Mouse (Mus musculus) left cerebral cortex, adult 9 months (tissue): ENCODE measurements at regions not wholly inside any gene's neighbourhood (a gene's known extent, or its start where the extent isn't known, plus 50 kb on each side); places are given as distances from the start of the nearest gene placed in this dataset.

ENCODE experiments used
- DNase-seq, 2 experiments: peaks; one replicate each; pipeline ENCODE4 v3.0.0; 2022; ENCODE audit warnings: low spot score in 2 of 2

- DNase-seq: peak; percentile 27 to 69
Observed at GRCm38 (mm10) chr15:27405721-27406161, 60.7 kb upstream of the Ank start.

- DNase-seq: no peak
Observed at GRCm38 (mm10) chr15:27409856-27410255, 56.6 kb upstream of the Ank start.

GRCm38 (mm10) chr15:27412304-27412703 lies 54.2 kb upstream of the Ank start:
- no peak for DNase-seq

- no peak for DNase-seq
Observed at GRCm38 (mm10) chr15:27412761-27413160, 53.7 kb upstream of the Ank start.

DNA sequence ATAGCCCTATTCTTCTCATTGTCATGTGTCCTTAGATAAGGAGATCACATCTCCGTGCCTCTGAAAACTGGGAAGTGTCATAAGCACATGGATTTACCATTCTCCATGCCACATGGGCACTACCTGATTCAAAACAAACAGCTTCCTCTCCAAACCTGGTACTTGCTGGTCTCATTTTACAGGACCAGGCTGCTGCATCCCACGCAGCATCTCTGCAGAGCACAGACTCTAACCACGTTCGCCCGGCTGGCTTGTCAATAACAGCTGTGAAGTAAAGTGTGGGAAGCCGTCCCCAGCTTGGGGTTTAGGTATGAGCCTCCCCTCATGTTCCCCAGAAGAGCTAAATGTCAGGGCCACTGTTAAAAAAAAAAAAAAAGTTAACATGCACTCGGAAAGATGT lies 53.0 kb upstream of the Ank start:
- peak in 1 of 2 experiments; percentile 34 for DNase-seq

DNA sequence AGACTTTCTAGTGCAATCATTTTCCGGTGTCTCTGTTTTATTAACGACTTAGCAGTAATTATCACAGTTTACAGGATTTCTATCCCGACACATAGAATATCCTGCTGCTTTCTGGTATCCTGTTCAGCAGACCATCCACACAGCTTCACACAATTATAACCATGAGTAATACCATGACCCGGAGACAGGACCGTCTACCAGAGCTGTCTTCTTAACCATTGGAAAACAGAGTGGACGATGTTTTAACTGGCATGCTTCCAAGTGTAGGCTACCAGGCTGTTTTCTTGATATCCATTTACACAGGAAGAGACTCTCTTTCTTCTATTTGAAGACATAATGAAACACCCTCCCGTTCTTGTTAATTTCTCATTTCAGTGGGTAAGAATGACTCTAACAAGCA lies 51.7 kb upstream of the Ank start:
- no peak for DNase-seq
